Mouse (Mus musculus) Muller cell, postnatal 12 days (primary cell): ENCODE data around the gene Wdr83os.
A peak's percentile ranks its signal among the peaks of the same experiment; 100 is the strongest.
"Not testable (repeated sequence)": the region's sequence is repeated elsewhere in the genome, so short reads cannot be mapped to it uniquely, and the experiment has no call there.

Source experiments
- DNase-seq: peaks from one replicate; pipeline ENCODE4 v3.0.0-alpha.2; 2015; ENCODE audit errors: inconsistent ontology term

The Wdr83os gene

DNA sequence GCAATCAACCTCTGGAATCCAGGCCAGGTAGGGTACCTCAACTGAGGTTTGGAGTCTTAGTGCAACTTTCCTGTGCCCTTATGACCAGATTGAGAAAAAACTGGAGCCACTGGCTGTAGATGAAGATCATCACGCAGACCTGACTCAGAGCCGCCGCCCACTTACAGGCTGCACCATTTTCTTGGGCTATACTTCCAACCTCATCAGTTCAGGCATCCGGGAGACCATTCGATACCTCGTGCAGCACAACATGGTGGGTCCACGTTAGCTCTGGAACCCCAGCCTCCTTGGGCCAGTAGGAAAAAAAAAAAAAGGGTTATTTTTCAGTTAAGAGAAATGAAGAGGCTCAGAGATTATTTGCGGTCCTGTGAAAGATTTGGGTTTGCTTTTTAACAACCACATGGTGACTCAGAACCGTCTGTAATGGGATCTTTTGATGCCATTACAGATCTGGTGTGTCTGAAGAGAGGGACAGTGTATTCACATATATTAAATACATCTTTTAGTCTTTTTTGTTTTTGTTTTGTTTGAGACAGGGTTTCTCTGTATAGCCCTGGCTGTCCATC is 8.1 kb upstream of the Wdr83os start:
- no peak for DNase-seq

DNA sequence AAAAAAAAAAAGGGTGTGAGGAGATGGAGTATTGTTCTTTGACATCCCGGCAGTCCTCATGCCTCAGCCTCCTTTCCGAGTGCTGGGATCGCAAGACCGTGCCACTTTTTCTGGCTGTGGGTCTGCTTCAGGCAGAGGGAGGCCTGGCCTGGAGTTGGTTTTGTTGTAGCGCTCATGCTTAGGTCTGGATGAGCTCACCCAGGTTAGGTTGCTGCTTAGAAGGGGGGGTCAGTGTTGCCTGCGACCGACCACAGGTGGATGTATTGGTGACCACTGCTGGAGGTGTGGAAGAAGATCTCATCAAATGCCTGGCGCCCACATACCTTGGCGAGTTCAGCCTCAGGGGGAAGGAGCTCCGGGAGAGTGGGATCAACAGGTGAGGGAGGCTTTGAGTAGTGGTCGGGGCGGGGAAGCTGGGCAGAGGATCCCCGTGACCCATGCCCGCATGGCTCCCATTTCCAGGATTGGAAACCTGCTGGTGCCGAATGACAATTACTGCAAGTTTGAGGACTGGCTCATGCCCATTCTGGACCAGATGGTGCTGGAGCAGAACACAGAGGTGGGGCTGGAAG is 7.4 kb upstream of the Wdr83os start:
- no peak for DNase-seq

DNA sequence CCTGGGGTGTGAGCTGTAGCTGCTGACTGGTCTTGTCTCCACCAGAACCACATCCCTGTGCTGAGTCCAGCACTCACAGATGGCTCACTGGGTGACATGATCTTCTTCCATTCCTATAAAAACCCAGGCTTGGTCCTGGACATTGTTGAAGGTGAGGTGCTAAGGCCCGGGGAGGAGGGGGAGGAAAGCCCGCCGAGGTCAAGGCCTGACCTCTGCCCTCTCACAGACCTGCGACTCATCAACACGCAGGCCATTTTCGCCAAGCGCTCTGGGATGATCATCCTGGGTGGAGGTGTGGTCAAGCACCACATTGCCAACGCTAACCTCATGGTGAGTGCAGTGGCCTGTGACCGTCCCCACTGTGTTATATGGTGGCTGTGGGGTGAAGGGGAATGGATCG is 6.4 kb upstream of the Wdr83os start:
- no peak for DNase-seq

DNA sequence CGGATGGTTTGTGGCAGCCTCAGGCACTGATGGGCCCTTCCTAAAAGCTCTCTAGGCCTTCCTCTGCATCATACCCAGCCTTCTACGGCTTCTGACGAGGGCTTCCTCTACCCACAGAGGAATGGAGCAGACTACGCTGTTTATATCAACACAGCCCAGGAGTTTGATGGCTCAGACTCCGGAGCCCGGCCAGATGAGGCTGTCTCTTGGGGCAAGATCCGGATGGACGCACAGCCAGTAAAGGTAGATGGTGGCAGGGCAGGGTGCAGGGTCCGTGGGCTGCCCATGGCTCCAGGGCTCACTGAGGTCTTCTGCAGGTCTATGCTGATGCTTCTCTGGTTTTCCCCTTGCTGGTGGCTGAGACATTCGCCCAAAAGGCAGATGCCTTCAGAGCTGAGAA is 5.9 kb upstream of the Wdr83os start:
- no peak for DNase-seq

DNA sequence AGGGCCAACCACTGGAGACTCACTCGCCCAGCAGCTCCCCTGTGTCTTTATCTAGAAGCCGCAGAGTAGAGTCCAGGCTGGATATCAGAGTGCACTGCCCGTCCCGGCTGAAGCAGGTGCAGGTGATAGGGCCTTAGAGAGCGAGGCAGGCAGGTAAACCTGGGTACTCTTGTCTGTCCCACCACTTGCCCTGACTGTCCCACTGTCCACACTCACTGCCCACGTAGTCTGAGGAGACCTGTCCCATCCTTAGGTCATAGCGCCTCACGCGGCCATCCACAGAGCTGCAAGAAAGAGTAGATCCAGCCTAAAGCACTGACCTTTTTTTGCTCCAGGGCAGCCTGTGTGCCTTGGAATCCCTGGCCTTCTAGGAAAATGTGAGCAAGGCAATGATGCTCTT is 4.5 kb upstream of the Wdr83os start:
- peak; percentile 24 for DNase-seq

DNA sequence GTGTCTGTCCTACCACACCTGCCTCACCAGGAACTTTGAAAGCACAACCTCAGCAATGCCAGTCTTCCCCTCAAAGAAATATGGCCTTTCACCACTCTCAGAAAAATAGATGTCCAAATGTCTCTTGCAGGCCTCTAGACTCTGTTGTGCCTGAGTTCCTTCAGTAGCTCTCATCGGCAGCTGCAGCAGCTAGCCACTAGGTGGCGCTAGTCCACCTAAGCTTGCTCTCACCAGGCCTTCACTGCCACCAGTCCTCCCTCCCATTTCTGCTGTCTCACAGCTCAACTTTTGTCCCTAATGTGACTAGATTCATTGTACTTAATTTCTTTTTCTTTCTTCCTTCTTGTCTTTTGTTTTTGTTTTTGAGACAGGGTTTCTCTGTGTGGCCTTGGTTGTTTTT is 3.5 kb upstream of the Wdr83os start:
- DNase-seq: peak; percentile 53

DNA sequence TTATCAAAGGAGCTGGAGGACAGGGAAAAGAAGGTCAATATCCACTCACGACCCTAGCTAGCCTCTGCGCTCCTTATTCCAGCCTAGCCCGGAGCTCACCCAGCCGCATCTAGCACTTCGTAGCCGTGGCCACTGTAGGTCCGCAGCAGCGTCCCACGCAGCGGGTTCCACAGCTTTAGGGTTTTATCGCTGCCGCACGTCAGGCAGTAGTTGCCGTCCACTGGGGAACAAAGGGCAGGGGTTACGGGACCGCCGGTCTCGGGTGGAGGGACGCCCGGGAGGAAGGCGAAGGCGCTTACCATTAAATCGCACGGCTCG is 367 bp upstream of the Wdr83os start:
- no peak for DNase-seq

DNA sequence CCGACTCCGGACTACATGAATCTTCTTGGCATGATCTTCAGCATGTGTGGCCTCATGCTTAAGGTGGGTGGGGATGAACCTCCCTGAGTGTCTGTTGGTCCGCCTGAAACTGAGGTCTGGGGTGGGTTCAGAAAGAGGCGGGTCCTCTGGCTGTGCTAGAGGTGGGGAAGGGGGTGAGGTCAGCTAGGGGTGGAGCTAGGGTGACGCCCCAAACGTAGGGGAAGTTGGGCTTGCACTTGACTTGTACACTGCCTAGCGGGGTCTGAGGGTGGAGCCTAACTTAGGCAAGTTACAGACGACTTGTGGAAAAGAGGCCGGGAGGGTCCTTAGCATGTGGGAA is 646 bp downstream of the Wdr83os start, which contains the start of gene Wdr83:
TSS of gene Wdr83 (minus strand) at position 91 of the 340 bp plus-strand sequence.
- peak; percentile 58 for DNase-seq

DNA sequence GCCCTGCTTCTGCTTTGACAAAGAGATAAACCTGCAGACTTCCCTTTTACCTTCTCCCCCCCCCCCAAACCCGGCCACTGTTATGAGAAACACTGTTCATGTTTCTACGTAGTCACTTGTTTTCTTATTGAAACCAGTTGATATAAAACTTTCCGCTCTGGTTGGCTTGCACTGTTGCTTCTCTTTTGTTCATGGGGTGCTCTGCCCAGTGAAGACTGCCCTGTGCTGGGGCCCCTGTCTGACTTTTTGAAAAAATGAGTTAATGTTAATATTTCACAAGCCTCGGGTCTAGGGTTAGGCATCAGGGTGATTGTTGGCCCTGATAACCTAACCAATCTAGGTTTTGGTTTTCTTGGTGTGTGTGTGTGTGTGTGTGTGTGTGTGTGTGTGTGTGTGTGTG is 1.6 kb downstream of the Wdr83os start:
- not testable (repeated sequence) for DNase-seq

DNA sequence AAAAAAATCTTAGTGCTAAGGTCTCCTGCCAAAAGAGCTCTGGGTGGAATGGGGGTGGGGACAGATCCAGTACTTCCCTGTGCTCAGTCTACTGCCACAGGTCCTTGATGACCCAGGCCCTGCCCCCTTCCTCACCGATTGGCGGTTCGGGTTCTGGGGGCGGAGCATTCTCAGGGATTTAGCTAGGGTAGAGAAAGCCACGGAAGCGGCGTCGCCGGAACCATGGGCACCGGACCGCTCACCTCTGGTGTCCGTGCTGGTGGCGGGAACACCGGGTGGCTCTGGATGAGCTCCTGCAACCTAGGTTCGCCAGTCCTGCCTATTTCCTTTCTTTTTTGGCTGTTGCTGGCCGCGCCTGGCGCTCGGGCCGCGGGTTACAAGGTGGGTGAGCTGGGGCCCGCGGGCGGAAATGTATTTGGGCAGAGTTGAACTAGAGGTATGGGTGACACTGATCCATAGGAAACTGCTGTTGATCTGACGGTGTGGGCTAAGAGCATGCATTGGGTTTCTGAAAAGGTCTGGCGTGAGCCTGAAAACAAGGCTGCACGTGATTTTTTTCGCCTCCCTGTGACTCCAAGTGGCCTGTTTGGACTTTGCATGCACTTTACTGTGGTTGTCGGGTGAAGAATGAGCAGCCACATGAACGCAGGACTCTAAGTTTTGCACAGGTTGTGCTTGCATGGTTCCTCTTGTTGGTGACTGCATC is 2.7 kb downstream of the Wdr83os start, which contains the start of gene Man2b1:
TSS of gene Man2b1 (plus strand) at position 163 of the 706 bp plus-strand sequence.
- peak; percentile 96 for DNase-seq

DNA sequence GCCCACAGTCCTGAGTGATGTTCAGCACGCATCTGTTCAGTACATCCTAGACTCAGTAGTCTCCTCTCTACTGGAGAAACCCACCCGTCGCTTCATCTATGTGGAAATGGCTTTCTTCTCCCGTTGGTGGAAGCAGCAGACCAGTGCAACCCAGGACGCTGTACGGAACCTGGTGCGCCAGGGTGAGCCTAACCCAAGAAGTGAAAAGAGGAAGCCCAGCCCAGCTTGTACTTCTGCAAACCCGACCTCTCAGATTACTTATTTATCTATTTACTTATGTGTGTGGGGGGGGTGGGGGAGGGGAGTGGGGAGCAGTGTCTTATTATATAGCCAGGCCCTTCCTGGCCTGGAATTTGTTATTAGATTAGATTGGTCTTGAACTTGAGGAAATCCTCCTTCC is 4.1 kb downstream of the Wdr83os start:
- no peak for DNase-seq

DNA sequence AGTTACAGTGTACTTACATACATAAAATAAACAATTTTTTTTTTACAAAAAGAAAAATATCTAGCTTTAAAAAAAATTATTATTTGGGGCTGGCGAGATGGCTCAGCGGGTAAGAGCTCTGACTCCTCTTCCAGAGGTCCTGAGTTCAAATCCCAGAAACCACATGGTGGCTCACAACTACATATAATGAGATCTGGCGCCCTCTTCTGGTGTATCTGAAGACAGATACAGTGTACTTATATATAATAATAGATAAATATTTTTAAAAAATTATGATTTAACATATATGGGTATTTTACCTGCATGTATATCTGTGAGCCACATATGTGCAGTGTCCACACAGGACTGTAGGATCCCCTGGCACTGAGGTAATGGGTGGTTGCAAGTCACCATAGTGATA is 5.7 kb downstream of the Wdr83os start:
- no peak for DNase-seq

DNA sequence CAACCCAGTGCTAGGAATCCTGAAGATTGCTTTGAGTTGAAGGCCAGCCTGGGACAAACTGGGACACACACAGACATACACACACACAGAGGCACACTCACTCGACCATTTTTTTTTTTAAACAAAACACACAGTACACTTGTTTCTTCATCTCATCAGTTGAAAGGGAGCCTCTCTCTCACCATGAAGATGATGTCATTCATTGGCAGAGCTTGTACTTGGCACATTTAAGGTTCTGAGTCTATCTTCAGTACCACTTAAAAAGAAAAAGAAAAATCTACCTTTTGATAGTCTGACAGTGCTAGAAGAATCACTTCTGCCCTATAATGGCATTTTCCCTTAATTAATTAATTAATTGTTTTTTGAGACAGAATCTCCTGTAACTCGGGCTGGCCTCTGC is 8.2 kb downstream of the Wdr83os start:
- DNase-seq: no peak

DNA sequence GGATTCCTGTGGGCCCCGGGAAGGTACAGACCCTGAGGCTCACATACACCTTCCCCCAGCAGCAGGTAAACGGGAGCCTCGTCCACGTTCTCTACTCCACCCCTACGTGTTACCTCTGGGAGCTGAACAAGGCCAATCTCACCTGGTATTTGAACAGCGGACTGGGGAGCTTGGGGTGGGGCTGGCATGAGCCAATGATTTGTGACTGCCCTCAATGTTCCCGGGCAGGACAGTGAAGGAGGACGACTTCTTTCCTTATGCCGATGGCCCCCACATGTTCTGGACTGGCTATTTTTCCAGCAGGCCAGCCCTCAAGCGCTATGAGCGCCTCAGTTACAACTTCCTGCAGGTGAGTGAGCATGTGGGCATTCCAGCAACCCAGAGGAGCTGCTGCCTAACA is 10.3 kb downstream of the Wdr83os start:
- no peak for DNase-seq

DNA sequence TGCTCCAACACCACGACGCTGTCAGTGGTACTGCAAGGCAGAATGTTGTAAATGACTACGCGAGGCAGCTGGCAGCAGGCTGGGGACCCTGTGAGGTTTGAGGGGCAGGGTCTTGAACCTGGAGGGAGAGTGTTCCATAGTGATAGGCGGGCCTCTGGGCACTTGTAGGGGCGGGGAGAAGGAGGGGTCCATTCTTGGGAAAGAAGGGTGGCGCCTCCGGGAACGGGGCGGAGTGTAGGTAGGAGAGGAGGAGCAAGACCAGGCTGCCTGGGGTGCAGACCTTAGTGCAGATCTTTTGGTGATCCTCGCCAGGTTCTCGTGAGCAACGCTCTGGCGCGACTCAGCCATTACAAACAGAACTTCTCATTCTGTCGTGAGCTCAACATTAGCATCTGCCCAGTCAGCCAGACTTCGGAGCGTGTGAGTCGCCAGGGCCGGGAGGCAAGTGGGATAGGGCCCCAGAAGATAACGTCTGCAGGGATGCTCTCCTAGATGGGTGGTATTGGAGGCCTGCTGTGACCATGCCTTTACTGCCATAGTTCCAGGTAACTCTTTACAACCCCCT is 11.1 kb downstream of the Wdr83os start:
- DNase-seq: no peak

DNA sequence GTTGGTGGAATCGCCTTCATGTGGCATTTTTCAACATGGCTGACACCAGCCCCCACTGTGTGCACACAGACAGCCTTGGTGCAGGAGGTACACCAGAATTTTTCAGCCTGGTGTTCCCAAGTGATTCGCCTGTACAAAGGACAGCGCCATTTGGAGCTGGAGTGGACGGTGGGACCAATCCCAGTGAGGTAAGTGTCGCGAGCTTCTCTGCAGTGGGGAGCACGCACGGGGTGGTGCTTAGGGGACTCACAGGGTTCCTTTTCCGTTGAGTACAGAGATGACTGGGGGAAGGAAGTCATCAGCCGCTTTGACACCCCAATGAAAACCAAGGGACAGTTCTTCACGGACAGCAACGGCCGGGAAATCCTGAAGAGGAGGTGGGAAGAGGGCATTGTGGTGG is 14.5 kb downstream of the Wdr83os start:
- no peak for DNase-seq

DNA sequence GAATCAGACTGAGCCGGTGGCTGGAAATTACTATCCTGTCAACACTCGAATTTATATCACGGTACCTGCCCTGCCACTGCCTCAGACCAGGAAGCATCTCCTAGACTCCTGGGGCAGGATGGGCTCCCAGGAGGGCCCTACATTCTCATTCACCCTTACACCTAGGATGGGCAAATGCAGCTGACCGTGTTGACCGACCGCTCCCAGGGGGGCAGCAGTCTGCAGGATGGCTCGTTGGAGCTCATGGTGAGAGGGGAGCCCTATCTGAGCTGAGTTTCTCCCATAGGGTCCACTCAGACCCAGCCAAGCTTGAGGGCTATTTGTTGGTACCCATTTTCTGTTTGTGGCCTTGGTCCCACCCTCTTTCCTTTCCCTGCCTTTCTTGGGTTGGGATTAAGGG is 15.0 kb downstream of the Wdr83os start:
- no peak for DNase-seq

DNA sequence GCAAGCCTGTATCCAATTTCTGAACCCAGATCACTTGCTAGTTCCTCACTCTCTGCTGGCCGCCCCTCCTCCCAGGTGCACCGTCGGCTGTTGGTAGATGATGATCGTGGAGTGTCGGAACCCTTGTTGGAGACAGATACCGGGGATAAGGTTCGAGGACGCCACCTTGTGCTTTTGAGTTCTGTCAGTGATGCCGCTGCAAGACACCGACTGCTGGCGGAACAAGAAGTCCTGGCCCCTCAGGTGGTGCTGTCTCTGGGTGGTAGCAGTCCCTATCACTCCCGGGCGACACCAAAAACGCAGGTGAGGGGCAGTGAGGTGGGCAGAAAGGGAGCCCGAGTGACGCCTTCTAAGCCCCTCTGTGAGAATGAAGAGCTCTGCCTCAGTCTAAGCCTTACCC is 15.7 kb downstream of the Wdr83os start:
- DNase-seq: no peak

DNA sequence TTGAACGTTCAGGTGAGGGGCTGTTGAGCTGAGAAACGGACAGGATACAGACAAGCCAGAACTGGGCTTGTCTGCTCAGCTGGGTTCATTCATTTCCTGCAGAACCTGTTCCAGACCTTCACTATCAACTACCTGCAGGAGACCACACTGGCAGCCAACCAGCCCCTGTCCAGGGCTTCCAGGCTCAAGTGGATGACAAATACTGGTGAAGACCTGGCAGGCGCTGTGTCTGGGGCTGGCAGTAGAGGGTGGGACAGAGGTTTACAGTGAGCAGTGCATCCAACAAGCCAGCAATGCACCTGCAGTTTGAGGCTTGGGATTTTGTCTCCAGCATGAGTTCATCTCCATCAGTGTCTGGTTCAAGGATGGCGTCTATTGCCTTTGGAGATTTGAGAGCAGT is 16.3 kb downstream of the Wdr83os start:
- no peak for DNase-seq

DNA sequence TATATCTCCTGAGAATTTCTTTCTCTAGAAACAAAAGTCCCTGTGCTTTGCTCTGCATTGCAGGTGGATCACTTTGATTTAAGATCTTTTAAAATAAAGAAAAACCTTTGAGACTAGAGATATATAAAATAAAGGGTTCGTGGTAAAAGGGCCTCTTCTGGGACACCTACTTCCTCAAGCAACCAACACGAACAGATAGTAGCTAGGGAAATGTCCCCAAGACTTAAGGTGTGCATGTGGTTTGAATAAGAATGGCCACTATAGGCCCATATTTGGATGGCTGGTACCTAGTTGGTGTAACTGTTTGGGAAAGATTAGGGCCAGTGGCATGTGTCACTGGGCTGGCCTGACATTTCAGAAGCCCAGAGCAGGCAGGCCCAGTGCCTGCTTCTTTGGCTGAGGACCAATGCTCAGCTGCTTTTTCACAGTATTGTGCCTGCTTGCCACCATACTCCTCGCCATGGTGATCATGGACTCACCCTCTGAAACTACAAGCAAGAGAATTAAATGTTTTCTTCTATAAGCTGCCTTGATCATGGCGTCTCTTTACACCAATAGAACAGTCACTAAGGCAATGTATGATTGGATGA is 19.6 kb downstream of the Wdr83os start:
- DNase-seq: no peak

DNA sequence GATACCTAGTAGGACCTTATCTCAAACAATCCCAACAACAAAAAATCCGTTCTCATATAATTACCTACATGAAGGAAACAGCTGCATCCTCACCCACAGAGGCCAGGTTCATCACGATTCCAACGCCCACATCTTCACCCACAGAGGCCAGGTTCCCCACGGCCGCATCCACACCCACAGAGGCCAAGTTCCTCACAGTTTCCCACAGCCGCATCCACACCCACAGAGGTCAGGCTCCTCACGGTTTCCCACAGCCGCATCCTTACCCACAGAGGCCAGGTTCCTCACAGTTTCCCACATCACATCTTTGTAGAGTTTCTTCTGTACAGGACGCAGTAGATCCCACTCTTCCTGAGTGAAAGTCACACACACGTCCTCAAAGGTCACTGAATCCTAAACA is 32.7 kb downstream of the Wdr83os start:
- no peak for DNase-seq

DNA sequence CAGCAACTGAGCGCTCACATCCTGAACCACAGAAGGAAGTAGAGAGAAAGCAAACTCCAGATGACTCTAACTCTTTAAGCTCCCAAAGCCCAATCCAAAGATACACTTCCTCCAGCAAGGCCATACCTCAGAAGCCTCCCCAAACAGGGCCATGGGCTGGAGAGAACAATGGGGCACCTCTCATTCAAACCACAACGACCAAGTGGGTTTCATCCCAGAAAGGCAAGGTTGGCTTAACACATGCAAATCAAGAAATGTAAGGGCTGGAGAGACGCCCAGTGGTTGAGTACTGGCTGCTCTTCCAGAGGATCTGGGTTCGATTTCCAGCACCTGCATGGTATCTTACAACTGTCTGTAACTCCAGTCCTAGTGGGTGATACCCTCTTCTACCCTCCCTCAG is 35.0 kb downstream of the Wdr83os start:
- DNase-seq: no peak

DNA sequence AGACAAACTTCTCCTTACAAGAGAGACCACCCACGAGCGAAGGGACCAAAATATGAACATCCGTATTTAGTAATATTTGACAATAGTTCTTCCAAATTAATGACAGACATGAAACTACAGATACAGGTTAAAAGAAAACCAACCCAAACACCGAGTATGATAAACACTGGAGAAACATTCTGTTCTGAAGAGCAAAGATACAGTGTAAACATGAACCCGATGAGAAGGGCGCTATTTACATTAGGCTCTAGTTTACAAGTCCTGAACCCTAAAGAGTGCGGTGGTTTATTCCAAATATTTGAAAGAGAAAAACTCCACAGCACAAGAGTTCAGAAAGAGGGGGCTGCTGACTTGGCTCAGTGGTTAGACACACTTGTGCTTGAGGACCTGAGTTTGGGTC is 36.4 kb downstream of the Wdr83os start:
- DNase-seq: no peak
